Mouse (Mus musculus): ENCODE measurements around the gene Echdc1. TPM values are rescaled to one million over a fixed set of nuclear protein-coding genes. Genes with fewer than 3 reads are reported as not detected.
A peak's percentile ranks its signal among the peaks of the same experiment; 100 is the strongest.
"Not testable (repeated sequence)": the region's sequence is repeated elsewhere in the genome, so short reads cannot be mapped to it uniquely, and the experiment has no call there.

The Echdc1 gene
- polyA plus RNA-seq, 1 experiment from 2014 or later: 24.9 TPM

DNA sequence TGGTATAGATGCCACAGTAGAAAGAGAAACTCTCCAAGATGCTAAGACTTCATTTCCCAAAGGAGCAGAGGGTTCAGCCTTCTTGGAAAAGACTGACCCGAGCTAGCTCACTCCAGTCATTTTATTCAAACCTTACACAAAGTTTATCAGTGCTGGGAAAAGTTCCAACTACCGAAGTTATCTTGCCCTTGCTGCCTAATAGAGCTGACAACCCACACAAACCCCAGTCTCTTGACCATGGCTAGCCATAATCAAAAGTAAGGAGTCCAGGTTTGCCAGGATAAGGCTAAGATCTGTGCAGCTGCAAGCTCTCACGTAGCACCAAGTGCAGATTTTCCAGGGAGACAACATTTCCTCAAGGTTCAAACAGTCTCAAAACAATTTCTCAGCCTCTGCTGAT, 39.6 kb downstream of the Echdc1 start:
- H3K4me2 ChIP-seq (replicated peaks): no peak overlapping the region
- H3K27ac ChIP-seq: no peak overlapping the region
- no peak for ATAC-seq (ENCODE audit: low FRiP score, low read depth)
- H3K4me1 ChIP-seq: peaks cover 4% of the 10 kb centered on the region; the same call in 1 of the 2 replicates
- H3K36me3 ChIP-seq: peaks cover 4% of the 10 kb centered on the region; the same call in 1 of the 2 replicates
- H3K27me3 ChIP-seq (replicated peaks): no peaks in the 10 kb centered on the region
- no peak overlapping the region for H3K4me3 ChIP-seq
- WGBS: 93% methylated on average over 3 of the region's 3 CpGs
- H3K9me3 ChIP-seq: no peaks in the 10 kb centered on the region
- no peak overlapping the region for H3K9ac ChIP-seq

GRCm38 (mm10) chr10:29354183-29354582, 41.2 kb downstream of the Echdc1 start:
- Histone ChIP-seq H3K4me1 (peaks cover 4% of the 10 kb centered on the region; the same call in 1 of the 2 replicates), H3K9me3 (no peaks in the 10 kb centered on the region), H3K27me3 (replicated peaks) (no peaks in the 10 kb centered on the region), H3K4me3 (no peak overlapping the region), H3K36me3 (peaks cover 3% of the 10 kb centered on the region; the same call in 1 of the 2 replicates), H3K9ac (no peak overlapping the region), H3K4me2 (replicated peaks) (no peak overlapping the region), H3K27ac (no peak overlapping the region)
- 0 out of 2 replicates have a peak, but pooled peaks have one; percentile 21 for ATAC-seq (ENCODE audit: low FRiP score, low read depth)
- WGBS: 53% methylated on average over 7 of the region's 7 CpGs

- Histone ChIP-seq H3K27me3 (replicated peaks) (no peaks in the 10 kb centered on the region), H3K9me3 (no peaks in the 10 kb centered on the region), H3K4me3 (peak overlapping the region; percentile 86), H3K4me2 (replicated peaks) (peak overlapping the region; percentile 68), H3K4me1 (peaks cover 11% of the 10 kb centered on the region), H3K9ac (peak overlapping the region; percentile 96), H3K36me3 (no peaks in the 10 kb centered on the region), H3K27ac (peak overlapping the region; percentile 93; the same call in 1 of the 2 replicates)
- ATAC-seq (ENCODE audit: low FRiP score, low read depth): peak; percentile 1; the same call in 1 of the 2 replicates
- 1% methylated on average over 6 of the region's 6 CpGs for WGBS
These were observed 48.1 kb downstream of the Echdc1 start for GRCm38 (mm10) chr10:29361095-29361463.

GRCm38 (mm10) chr10:29361464-29362196, 48.7 kb downstream of the Echdc1 start:
- peaks cover 9% of the 10 kb centered on the region for H3K4me1 ChIP-seq
- ATAC-seq (ENCODE audit: low FRiP score, low read depth): peak; percentile 96
- WGBS: under 1% methylated on average over 86 of the region's 100 CpGs
- H3K9me3 ChIP-seq: no peaks in the 10 kb centered on the region
- H3K4me2 ChIP-seq (replicated peaks): peak overlapping the region; percentile 68
- peak overlapping the region; percentile 96 for H3K9ac ChIP-seq
- no peaks in the 10 kb centered on the region for H3K27me3 ChIP-seq (replicated peaks)
- H3K27ac ChIP-seq: peak overlapping the region; percentile 93
- no peaks in the 10 kb centered on the region for H3K36me3 ChIP-seq
- peak overlapping the region; percentile 86 for H3K4me3 ChIP-seq

DNA sequence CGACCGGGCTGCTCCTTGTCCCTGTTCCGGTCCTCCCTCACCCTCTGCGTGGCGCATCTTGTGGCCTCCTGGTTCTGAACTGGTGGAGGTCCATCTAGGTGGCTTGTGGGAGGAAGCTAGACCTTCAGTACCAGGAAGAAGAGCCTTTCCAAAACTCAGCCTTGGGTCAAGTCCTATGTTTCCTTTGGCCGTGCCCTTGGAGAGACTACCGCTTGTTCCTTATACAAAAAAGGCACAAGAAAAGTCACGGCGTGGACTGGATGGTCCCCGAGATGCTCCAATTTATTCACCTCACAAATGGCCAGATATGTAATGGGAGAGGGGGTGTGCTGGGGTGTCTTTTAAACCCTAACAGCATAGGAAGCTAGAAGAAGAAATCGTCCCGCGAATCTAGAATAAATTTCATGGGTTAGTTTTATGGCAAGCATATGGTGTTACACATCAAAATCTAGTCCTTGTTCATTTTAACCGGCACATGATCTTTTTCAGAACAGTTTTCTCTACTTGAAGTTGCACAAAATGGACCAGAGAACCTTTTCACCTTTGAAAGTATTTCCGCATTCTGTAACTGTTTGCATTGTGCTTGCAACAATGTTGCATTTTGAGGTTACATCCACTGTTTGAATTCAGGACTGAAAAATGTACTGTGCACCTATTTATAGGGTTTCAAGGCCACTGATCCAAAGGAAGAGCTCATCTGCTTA, 49.4 kb downstream of the Echdc1 start, which contains the start of gene Rnf146:
Gene Rnf146, minus strand, starts transcription at position 246 of the 704 bp plus-strand sequence.
- peak within 1 kb of the TSS; percentile 93 for H3K27ac ChIP-seq
- H3K4me1 ChIP-seq: peaks cover 7% of the 10 kb centered on the region
- H3K27me3 ChIP-seq (replicated peaks): no peaks in the 10 kb centered on the region
- peak within 1 kb of the TSS; percentile 86 for H3K4me3 ChIP-seq
- H3K36me3 ChIP-seq: no peaks in the 10 kb centered on the region
- H3K4me2 ChIP-seq (replicated peaks): peak within 1 kb of the TSS; percentile 68
- H3K9ac ChIP-seq: peak within 1 kb of the TSS; percentile 96
- no peaks in the 10 kb centered on the region for H3K9me3 ChIP-seq
- 6% methylated on average over 15 of the region's 15 CpGs for WGBS
- no peak for ATAC-seq (ENCODE audit: low FRiP score, low read depth)

DNA sequence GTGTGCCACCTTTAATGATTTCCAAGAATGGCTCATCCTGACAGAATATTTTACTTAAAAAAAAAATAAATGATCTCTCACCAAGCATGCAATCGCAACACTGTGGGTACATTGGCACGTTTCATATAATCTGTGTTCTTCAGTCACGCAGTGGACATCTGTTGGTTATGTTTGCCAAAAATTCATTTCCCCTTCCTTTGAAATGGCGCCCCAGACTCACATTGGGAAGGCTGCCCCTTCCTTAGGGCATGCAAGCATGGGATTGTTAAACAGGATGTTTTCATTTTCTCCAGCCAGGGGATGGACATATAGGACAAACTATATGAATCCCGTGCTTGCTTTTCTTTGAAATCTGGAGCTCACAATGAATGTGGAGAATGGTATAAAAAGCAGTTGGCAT, 61.1 kb downstream of the Echdc1 start:
- no peak for ATAC-seq (ENCODE audit: low FRiP score, low read depth)
- Histone ChIP-seq H3K4me3 (no peak overlapping the region), H3K4me1 (no peaks in the 10 kb centered on the region), H3K36me3 (no peaks in the 10 kb centered on the region), H3K9me3 (no peaks in the 10 kb centered on the region), H3K4me2 (replicated peaks) (no peak overlapping the region), H3K27ac (no peak overlapping the region), H3K27me3 (replicated peaks) (no peaks in the 10 kb centered on the region), H3K9ac (no peak overlapping the region)
- WGBS: 90% methylated on average over 5 of the region's 5 CpGs

DNA sequence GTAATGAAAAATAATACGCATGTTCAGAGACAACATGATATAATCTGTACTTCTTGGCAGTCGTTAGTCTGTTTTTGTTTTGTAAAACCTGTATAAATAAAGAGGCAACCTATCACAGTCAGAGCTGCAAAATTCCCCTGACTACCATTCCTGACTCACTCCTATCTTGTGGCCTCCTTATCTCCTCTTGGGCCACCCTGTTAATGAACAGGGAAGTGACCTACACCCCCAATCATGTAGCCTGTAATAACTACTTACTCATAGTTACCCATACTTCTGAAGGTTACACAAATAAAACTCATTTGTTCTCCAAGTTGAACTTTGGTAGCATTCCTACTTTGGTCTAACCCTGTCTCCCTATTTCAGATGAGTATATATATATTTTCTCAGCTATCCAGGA, 68.6 kb downstream of the Echdc1 start:
- 91% methylated on average over 2 of the region's 2 CpGs for WGBS
- Histone ChIP-seq H3K9me3 (no peaks in the 10 kb centered on the region), H3K27me3 (replicated peaks) (no peaks in the 10 kb centered on the region), H3K4me3 (no peak overlapping the region), H3K4me1 (no peaks in the 10 kb centered on the region), H3K4me2 (replicated peaks) (no peak overlapping the region), H3K27ac (no peak overlapping the region), H3K9ac (no peak overlapping the region), H3K36me3 (no peaks in the 10 kb centered on the region)
- ATAC-seq (ENCODE audit: low FRiP score, low read depth): no peak

GRCm38 (mm10) chr10:29394890-29395289, 81.9 kb downstream of the Echdc1 start:
- H3K36me3 ChIP-seq; ATAC-seq (ENCODE audit: low FRiP score, low read depth); H3K4me3 ChIP-seq; H3K4me1 ChIP-seq; H3K27ac ChIP-seq; H3K4me2 ChIP-seq (replicated peaks); H3K9ac ChIP-seq; H3K9me3 ChIP-seq; H3K27me3 ChIP-seq (replicated peaks): not testable (repeated sequence)
- WGBS: 81% methylated on average over 2 of the region's 2 CpGs

Other genes with a start within 250 kb of the Echdc1 start
- gene Soga3, start 169.3 kb upstream of the Echdc1 start, polyA plus RNA-seq (2016; fragmentation: Nextera tagmentation; extraction: Ambion mirVana): 79.9 and 80.6 TPM in 2 replicates
- 6.1 and 6.7 TPM in 2 replicates for gene Gm49353, start 114.2 kb upstream of the Echdc1 start, polyA plus RNA-seq (2016; fragmentation: Nextera tagmentation; extraction: Ambion mirVana)
- 12.8 and 13.8 TPM in 2 replicates for gene 9330159F19Rik, start 101.6 kb upstream of the Echdc1 start, polyA plus RNA-seq (2016; fragmentation: Nextera tagmentation; extraction: Ambion mirVana)
- 73.5 and 74.7 TPM in 2 replicates for gene Rnf146, start 49.3 kb downstream of the Echdc1 start, polyA plus RNA-seq (2016; fragmentation: Nextera tagmentation; extraction: Ambion mirVana)
- gene Rspo3, start 222.7 kb downstream of the Echdc1 start, polyA plus RNA-seq (2016; fragmentation: Nextera tagmentation; extraction: Ambion mirVana): 4.4 and 4.7 TPM in 2 replicates